Mouse (Mus musculus) thymus, postnatal 4 days (tissue): ENCODE measurements around the gene Nprl2.

ENCODE experiments used
- DNase-seq: peaks from one replicate; pipeline ENCODE4 v3.0.0; 2021

Nprl2 gene

DNA sequence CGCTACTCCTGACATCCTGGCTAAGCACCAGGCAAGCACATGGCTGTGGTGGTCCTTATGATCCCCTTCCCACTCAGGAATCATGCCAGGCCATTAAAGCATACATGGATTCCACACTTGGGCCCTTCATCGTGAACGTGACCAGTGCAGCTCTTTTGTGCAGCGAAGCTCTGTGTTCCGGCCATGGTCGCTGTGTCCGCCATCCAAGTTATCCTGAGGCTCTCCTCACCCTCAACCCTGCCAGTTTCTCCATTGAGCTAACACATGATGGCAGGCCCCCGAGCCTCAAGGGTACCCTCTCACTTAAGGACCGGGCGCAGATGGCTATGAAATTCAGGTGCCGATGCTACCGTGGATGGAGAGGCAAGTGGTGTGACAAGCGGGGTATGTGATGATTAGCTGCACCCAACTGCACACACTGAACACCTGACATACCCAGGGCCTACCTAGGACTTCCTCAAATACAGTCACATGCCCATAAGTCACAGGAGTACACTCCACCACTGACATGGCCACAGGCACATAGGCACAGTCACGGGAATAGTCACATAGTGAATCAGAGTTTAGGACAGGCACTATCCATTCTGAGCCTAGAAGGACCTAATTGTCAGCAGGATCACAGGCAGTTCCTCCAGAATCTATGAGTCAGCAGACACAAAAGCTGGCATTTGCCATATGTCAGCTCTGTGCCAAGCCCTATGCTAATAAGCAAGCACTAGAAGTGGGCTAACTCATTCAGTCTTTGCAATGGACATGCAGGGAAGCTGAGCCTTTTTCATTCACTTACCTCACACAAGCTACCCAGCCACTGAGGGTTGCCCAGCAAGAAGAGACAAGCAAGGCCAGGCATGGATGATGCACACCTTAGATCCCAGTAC lies 37.2 kb downstream of the Nprl2 start:
- no peak for DNase-seq

DNA sequence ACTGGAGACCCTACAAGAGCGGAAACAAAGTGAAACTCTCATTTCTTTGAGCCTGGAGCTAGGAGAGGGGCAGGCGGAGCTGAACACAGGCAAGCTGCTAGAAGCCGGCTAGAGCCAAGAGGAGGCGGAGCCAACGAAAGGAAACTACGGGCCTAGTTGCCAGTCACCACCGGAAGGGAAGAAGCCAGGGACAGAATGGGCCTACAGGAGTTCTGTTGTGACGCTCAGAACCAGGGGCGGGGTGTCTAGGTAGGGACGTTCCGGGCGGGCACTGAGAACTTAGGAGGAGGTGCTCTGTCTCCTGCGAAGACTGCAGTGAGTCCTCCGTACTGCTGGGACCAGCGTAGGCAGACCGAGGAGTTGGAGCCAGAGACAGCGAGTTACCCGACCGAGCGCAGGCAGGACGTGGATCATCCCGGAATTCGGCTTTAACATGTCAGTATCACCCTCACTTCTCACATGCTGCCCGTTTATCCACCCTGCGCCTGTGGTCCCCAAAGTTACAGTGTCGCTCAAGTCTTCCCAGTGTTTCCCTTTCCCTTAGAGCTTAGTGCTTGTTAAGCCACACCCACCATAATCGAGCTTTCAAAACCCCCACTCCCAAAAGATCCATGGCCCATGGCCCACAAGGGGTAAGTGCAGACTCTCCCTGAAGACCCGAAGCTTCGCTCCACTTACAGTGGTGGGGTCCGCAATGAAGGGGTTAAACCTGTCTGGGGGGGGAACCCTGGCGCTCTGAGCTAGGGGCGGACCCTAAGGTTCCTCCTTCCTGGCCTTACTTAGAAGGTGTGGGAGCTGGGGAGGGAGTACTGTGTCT lies 38.7 kb downstream of the Nprl2 start, which contains the start of gene Hyal3:
Gene Hyal3 (plus strand): TSS at position 318 of the 817 bp plus-strand sequence.
- peak; percentile 85 for DNase-seq

DNA sequence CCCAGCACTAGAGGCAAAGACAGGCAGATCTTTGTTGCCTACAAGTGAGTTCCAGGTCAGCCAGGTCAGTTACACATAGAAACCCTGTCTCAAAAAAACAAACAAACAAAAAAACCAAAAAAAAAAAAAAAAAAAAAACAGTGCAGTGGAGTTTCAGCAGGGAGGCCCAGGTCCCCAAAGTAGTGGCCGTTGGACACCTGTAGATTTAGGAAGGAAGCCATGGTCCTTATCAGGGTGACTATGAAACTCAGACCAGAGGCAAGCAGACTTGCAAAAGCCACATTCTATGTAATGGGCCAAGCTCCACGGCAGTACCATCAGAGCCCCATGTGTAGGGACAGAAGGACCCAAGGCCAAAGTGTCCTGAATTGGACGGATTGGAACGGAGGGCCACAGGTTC lies 39.6 kb downstream of the Nprl2 start:
- no peak for DNase-seq

DNA sequence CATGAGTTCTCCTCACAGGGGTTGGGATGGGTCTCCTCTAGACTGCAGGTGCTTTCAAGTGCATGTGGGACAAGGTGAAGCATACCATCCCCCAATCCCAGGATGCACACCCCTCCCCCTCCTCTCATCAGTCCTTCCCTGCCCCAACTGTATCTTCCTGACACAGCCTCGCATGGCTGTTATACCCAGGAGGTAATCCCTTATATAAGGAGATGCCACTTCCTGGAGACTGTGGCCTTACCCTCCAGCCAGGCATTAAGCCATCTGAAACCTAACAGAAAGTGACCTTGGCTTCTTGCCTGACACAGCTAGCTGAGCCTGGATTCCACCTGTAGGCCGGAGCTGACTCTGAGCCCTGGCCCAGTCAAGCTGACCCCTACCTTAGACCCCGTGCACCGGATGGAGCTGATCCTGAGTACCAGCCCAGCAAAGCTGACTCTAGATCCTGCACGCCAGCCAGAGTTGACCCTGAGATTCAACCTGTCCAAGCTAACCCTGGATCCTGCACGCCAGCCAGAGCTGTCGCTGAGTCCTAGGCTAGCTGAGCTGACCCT lies 40.6 kb downstream of the Nprl2 start:
- DNase-seq: no peak

DNA sequence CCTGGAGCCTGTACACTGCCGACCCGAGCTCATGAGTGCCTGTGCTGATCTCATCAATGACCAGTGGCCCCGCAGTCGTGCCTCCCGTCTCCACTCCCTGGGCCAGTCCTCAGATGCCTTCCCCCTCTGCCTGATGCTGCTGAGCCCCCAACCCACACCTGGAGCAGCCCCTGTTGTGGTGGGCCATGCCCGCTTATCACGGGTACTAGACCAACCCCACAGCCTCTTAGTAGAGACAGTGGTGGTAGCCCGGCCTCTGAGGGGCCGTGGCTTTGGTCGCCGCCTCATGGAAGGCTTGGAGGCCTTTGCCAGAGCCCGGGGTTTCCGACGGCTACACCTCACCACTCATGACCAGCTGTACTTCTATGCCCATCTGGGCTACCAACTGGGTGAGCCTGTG lies 41.1 kb downstream of the Nprl2 start:
- no peak for DNase-seq

DNA sequence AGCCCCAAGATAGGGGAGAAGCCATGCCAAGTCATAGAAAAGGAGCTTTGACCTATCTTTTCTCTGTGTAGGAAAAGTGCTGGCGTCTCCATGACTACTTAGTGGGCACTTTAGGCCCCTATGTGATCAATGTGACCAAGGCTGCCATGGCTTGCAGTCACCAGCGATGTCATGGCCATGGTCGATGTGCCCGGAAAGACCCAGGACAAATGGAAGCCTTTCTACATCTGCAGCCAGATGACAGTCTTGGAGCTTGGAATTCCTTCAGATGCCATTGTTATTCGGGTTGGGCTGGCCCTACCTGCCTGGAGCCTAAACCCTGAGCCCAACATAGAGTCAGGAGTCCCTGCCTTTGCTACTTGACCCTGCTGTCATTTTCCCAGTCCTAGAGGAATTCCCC lies 44.5 kb downstream of the Nprl2 start:
- DNase-seq: no peak

DNA sequence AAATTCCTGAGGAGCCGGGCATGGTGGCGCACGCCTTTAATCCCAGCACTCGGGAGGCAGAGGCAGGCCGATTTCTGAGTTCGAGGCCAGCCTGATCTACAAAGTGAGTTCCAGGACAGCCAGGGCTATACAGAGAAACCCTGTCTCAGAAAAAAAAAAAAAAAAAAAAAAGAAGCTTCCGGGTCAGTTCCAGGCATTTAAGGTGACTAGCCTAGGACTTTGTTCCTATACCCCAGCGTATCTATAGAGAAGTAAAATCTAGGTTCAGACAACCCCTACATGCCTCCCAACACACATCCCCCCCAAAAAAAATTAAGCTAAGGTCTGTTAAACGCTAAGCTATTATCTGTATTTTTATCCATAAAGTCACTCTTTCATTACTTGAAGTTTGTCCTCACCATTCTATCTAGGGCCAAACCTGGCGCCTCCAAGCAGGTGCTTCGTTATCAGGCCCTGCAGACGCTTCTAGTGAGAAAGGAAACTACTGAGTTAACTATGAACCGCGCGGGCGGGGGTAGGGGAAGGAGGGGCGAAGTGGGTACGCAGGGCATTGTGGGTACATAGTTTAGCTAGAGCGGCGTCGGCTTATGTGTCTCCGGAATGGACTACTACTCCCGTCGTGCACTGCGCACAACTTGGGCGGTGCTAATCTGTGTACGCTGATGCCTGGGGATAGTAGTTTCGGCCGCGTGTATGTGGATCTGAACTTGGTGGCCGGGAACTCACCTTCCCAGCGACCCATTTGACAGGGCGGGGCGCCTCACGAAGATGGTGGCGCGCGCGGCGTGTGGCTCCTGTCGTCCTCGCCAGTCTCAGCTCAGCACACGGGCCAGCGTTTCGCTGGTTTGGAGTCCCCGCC lies 45.2 kb downstream of the Nprl2 start, which contains the start of gene Ifrd2:
Gene Ifrd2 (plus strand): TSS at position 669 of the 859 bp plus-strand sequence.
- DNase-seq: peak; percentile 97

DNA sequence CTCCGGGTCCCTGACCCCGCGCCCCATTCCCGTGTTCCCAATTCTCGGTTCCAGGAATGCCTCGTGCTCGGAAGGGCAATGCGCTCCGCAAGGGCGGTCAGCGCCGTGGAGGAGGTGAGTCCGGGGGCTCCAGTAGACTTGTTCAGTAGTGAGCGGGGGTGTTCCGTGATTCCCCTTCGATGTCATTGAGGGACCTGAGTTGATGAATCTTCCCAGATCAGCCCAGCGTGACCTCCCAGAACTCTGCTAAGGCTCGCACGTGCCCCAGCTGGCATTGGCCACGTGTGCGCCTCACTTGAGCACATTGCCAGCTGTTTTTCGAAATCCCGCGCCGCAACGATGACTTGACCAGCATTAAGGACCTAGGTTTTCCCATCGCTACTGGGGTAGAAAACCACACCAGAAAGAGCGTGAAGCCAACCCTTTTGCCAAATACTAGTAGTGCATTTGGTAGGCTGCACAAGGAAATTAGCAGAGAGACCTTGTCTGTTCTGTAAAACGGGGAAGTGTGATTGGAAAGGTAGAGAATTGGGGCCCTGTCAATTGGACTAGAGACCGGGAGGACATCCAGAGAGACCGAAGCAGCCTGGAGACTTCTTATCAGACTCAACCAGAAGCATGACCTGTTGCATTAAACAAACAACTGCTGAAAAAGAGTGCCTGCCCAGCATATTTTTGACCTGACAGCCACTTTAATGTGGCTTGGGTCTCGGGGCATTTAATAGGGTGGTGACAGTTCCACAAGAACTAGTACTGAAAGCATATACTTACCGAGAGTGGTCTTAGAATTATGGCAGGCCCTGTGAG lies 46.0 kb downstream of the Nprl2 start:
- no peak for DNase-seq

DNA sequence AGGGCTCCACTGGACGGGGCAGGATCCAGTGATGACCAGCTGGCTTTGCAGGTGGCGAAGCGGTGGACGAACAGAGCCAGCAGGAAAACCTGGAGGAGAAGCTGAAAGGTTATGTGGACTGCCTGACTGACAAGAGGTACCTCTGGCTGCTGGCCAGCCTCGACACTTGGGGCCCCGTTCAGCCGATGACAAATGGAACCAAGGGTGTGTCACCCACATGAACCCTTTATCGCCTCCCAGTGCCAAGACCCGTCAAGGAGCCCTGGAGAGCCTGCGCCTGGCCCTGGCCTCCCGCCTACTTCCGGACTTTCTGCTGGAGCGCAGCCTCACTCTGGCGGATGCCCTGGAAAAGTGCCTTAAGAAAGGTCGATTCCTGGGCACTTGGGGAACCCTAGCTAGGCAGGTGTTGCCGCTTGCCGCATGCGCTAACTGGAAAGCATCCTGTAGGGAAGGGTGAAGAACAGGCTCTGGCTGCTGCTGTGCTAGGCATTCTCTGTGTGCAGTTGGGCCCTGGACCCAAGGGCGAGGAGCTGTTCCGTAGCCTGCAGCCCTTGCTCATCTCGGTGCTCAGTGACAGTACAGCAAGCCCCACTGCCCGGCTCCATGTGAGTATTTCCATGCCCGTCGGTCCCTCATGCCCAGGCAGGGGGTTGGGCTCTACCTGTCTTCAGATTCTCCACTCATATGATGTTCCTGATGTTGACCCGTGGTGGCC lies 48.2 kb downstream of the Nprl2 start:
- DNase-seq: no peak

DNA sequence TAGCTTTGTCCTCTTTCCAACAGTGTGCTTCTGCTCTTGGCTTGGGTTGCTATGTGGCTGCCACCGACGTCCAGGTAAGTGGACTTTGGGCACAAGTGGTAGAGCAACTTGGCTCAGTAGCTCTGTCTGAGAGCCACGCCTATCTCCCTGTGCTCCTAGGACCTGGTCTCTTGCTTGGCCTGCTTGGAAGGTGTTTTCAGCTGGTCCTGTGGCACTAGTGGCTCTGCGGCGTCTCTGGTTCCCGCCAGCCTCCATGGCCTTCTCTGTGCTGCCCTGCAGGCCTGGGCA lies 48.7 kb downstream of the Nprl2 start:
- DNase-seq: no peak

DNA sequence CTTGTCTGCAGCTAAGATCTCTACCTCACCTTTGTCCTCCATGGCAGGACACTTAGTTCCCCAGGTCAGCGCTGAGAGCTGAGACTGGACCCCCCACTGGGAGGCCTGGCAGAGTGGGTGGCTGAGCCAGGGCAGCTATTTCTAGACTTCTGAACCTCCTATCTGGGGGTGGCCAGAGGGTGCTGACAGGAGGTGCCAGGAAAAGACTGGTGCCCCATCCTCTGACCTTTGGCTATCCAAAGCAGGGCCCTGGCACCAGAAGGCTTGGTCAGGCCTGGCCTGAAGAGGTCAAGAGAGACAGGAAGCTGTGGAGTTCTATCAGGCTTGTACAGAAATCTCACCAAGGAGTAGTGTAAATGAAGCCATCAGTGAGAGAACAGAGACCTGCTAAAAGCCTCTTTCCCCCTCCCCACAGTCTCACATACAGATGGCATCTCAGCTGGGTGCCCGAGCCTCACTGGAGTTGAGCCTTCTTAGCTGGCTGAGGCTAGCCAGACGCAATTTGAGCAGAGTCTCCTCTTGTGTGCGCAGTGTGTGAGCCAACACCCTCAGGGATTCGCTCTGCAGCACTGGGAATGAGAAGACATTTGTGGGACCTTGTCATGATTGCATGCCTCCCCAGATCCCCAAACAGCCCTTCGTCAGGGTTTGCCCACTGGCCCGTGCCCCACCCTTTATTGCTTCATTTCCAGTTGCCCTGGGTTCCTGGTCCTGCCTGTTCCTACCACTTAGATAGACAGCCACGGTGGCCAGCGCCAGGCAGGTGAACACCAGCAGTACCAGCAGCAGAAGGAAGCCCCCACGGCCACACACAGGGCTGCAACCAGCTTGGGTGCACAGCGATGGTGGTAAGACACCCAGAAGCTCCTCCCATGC lies 51.3 kb downstream of the Nprl2 start:
- no peak for DNase-seq

DNA sequence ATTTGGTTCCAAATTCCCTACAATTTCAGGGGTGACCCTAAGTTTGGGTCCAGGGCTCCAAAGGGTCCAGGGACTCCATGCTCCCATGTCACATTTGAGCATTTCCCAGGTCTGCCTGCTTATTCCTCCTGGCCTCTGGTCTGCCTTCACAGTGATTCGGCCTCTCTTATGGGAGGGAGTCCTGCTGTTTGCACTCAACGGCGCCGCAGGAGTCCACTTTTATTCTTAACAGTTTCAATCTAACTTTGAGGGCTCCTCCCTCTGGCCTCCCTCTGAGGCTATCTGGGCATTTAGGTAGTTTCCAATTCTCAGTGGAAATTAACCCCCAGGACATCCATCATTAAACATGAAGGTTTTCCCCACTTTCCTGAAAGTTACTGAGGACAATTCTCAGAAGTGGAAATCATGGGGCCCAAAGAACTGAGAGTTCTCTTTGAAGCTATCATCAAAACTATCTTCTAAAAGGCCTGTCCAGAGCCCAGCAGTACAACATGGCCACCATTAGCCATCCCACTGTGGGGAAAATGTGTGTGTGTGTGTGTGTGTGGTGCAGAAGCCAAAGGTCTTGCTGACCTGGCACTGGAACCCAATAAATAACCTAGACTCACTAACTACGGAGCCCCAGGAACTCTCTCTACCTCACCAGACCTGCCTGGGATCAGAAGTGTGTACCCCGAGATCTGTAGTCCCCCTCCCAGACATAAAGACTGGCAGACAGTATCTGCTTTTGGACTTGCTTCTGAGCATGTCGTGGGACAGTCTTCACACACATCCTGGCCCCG lies 52.4 kb downstream of the Nprl2 start:
- no peak for DNase-seq
